Mouse (Mus musculus) midbrain, embryonic 12.5 days (tissue): ENCODE measurements at regions not wholly inside any gene's neighbourhood (a gene's known extent, or its start where the extent isn't known, plus 50 kb on each side); places are given as distances from the start of the nearest gene placed in this dataset.

Source experiments
- ATAC-seq: fragments of 200-750 bp; cut with Nextera tagmentation; 2 replicates; pipeline ENCODE4 v1.8.0; 2017; ENCODE audit warnings: low read depth, moderate TSS enrichment, moderate library complexity; ENCODE audit not compliant: low FRiP score
- H3K27ac ChIP-seq: fragments of 300-500 bp; sonication (generic); replicated peaks from 2 replicates; pipeline ENCODE4 v1.5.1; 2016; ENCODE audit warnings: mild to moderate bottlenecking
- H3K27me3 ChIP-seq: fragments of 300-500 bp; sonication (generic); 2 replicates; pipeline ENCODE4 v1.6.1; 2016; ENCODE audit warnings: mild to moderate bottlenecking
- H3K36me3 ChIP-seq: fragments of 300-500 bp; sonication (generic); 2 replicates; pipeline ENCODE4 v1.6.1; 2016
- H3K4me1 ChIP-seq: fragments of 300-500 bp; sonication (generic); 2 replicates; pipeline ENCODE4 v1.6.1; 2016
- H3K4me2 ChIP-seq: fragments of 300-500 bp; sonication (generic); replicated peaks from 2 replicates; pipeline ENCODE4 v1.6.1; 2016; ENCODE audit warnings: mild to moderate bottlenecking, moderate library complexity
- H3K4me3 ChIP-seq: fragments of 300-500 bp; sonication (generic); 2 replicates; pipeline ENCODE4 v1.5.1; 2016; ENCODE audit warnings: mild to moderate bottlenecking
- H3K9ac ChIP-seq: fragments of 300-500 bp; sonication (generic); replicated peaks from 2 replicates; pipeline ENCODE4 v1.6.1; 2016; ENCODE audit warnings: mild to moderate bottlenecking, moderate library complexity
- H3K9me3 ChIP-seq: fragments of 300-500 bp; sonication (generic); 2 replicates; pipeline ENCODE4 v1.6.1; 2016; ENCODE audit warnings: mild to moderate bottlenecking
- WGBS: fragments of 180-500 bp; shearing (Covaris S2); methylation state at CpG from one replicate; pipeline ENCODE4 v1.1.7; 2016; 5-methylcytosine and 5-hydroxymethylcytosine counted together

DNA sequence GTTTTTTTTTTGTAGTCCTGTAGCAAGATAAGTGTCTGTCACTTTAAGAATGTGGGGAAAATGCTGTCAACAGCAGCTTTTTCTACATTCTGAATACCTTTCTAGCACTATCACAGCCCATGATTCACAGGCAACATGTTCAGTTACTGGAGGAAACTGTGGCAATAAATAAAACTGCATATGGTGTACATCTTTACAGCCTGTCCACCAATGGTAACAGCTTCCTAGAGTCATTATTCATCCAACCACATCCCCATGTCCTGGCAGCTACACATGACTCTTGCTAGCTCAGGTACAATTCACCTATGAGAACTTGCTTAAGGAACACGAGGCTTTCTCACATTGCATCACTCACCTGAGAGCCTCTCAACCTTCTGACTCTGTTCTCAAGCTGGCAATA is 247.7 kb upstream of the Clec14a start:
- H3K36me3 ChIP-seq: no peaks in the 10 kb centered on the region
- no peak overlapping the region for H3K27ac ChIP-seq
- H3K4me2 ChIP-seq: no peak overlapping the region
- no peak for ATAC-seq
- no peaks in the 10 kb centered on the region for H3K27me3 ChIP-seq
- WGBS: 64% methylated on average over 1 of the region's 1 CpGs
- H3K9me3 ChIP-seq: no peaks in the 10 kb centered on the region
- no peak overlapping the region for H3K4me3 ChIP-seq
- H3K4me1 ChIP-seq: peaks cover 10% of the 10 kb centered on the region
- no peak overlapping the region for H3K9ac ChIP-seq

DNA sequence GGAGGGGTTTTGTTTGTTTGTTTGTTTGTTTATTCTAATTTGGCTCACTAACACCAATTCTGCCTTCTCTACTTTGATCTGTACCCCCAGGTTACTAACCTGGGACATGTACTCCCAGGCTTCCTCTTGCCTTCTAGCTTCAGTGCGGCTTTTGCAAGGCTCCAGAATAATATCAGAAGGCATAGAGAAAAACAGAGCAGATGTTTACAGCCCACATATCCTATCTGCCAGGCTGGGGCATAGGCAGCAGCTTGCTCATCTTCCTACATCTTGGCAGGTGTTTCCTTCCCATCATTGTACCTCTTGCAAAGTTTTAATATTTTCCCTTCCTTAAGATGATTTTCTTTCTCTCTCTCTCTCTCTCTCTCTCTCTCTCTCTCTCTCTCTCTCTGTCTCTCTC is 244.9 kb upstream of the Clec14a start:
- no peak overlapping the region for H3K4me2 ChIP-seq
- 86% methylated on average over 1 of the region's 1 CpGs for WGBS
- no peak overlapping the region for H3K4me3 ChIP-seq
- H3K36me3 ChIP-seq: no peaks in the 10 kb centered on the region
- no peak overlapping the region for H3K27ac ChIP-seq
- no peaks in the 10 kb centered on the region for H3K9me3 ChIP-seq
- H3K27me3 ChIP-seq: no peaks in the 10 kb centered on the region
- H3K4me1 ChIP-seq: peaks cover 10% of the 10 kb centered on the region
- no peak for ATAC-seq
- no peak overlapping the region for H3K9ac ChIP-seq

DNA sequence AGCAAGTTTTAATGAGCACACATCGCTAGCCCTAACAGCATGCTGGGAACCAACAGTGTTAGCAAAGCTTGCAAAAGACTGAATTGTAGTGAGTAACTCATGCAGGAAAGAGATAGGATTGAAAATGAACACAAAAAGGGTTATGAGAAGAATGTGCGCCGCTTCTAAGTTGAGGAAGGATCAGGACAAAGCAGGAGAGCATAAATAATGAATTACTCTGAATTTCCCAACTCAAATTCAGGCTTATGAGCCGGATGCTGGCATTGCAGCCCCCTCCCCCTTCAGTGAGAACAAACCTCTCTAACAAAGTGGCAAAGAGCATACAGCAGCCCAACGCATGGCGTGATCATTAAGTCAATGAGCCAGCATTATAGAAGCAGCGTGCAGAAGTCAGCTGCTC is 243.6 kb upstream of the Clec14a start:
- no peaks in the 10 kb centered on the region for H3K9me3 ChIP-seq
- 26% methylated on average over 7 of the region's 7 CpGs for WGBS
- no peak overlapping the region for H3K9ac ChIP-seq
- no peak overlapping the region for H3K4me3 ChIP-seq
- no peaks in the 10 kb centered on the region for H3K36me3 ChIP-seq
- peak; percentile 92 for ATAC-seq
- H3K4me2 ChIP-seq: peak overlapping the region; percentile 30; the same call in 1 of the 2 replicates
- H3K27ac ChIP-seq: no peak overlapping the region; the same call in 1 of the 2 replicates
- H3K27me3 ChIP-seq: no peaks in the 10 kb centered on the region
- H3K4me1 ChIP-seq: peaks cover 10% of the 10 kb centered on the region

DNA sequence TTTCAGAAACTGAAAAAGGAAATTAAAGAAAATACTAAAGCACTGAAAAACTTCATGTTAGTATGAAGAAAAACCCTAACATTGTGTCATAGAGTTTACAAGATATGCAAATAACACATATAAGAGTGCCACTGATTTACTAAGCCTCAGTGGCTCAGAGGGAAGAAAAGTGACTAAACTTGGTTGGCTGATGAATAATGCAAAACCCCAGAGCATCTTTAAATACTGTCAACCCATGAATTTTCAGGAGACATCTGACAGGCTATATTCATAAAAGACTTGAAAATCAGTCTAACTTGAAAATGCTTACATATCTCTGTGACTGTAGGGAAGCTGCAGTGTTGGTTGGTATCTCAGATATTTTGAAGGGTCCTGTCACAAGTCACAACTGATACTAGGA is 235.2 kb upstream of the Clec14a start:
- H3K4me1 ChIP-seq: no peaks in the 10 kb centered on the region
- H3K27me3 ChIP-seq: no peaks in the 10 kb centered on the region
- H3K4me3 ChIP-seq: no peak overlapping the region
- no peaks in the 10 kb centered on the region for H3K36me3 ChIP-seq
- no peak overlapping the region for H3K4me2 ChIP-seq
- no peak overlapping the region for H3K27ac ChIP-seq
- ATAC-seq: no peak
- no peak overlapping the region for H3K9ac ChIP-seq
- H3K9me3 ChIP-seq: no peaks in the 10 kb centered on the region

DNA sequence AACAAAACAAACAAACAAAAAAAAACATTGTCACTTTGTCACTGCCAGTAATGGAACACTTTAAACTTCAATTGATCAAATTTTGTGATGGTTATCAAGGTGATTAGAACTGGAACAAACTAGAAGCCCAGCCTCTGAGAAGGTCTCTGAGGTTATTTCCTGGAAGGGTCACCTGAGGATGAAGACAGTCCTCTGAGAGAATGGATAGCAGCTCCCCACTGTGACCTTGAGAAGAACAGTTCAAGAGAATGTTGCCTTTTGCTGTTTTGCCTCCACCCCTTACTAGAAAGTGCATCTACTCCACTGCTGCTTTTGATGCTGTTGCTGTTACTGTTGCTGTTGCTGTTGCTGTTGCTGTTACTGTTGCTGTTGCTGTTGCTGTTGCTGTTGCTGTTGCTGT is 205.1 kb upstream of the Clec14a start:
- Histone ChIP-seq H3K4me1 (no peaks in the 10 kb centered on the region), H3K9me3 (no peaks in the 10 kb centered on the region), H3K27me3 (no peaks in the 10 kb centered on the region), H3K4me3 (no peak overlapping the region), H3K27ac (no peak overlapping the region), H3K9ac (no peak overlapping the region), H3K36me3 (no peaks in the 10 kb centered on the region), H3K4me2 (no peak overlapping the region)
- ATAC-seq: no peak

DNA sequence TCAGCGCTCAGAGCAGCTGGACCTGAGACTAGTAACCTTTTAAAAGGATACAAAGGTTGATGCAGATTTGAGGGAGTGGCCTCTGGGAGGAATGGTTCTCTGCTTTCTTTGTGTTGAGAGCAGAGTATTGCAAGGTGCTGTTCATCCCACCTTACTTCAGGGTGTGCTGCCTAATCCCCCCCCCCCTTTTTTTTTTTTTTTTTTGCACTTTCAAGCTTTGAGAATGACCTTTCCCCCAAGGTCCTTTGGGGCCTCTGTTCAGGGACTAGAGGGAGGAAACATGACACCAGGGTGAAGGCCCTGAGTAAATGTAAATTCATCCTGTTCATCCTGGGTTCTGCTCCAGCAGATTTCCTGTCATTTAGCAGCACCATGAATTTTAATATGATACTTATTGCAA is 204.4 kb upstream of the Clec14a start:
- Histone ChIP-seq H3K27ac (no peak overlapping the region), H3K36me3 (no peaks in the 10 kb centered on the region), H3K4me1 (no peaks in the 10 kb centered on the region), H3K9ac (no peak overlapping the region), H3K4me3 (no peak overlapping the region), H3K27me3 (no peaks in the 10 kb centered on the region), H3K9me3 (no peaks in the 10 kb centered on the region), H3K4me2 (no peak overlapping the region)
- WGBS: 62% methylated on average over 1 of the region's 1 CpGs
- ATAC-seq: no peak

DNA sequence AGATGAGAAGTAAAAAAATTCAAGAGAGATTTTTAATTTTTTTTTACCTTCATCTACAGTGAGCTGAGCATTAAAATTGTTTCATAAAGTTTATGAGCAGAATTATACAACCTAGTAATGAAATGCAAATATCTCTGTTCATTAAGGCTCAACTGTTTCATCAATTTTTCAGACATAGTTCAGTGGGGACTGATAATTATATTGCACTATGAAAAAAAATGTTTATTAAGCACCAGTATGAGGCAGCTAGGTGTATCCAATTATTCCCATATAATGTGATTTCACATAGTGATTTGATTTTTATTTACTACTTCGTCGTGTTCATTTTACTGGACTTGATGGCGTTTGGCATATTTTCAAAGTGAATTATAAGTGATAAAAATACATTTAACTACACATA is 191.4 kb upstream of the Clec14a start:
- ATAC-seq: no peak
- Histone ChIP-seq H3K9me3 (no peaks in the 10 kb centered on the region), H3K9ac (no peak overlapping the region), H3K27ac (no peak overlapping the region), H3K36me3 (no peaks in the 10 kb centered on the region), H3K4me2 (no peak overlapping the region), H3K27me3 (no peaks in the 10 kb centered on the region), H3K4me1 (no peaks in the 10 kb centered on the region), H3K4me3 (no peak overlapping the region)
- 85% methylated on average over 3 of the region's 3 CpGs for WGBS

DNA sequence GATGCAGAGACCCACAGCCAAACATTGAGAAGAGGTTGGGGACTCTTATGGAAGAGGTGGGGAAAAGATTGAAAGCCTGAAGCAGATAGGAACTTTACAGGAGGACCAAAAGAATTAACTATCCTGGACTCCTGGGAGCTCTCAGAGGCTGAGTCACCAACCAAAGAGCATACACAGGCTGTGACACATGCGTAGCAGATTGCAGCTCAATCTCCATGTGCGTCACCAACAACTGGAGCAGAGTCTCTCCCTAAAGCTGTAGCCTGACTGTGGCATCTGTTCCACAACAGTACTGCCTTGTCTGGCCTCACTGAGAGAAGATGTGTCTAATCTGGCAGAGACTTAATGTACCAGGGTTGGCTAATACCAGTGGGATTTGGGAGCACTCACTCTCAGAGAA is 185.7 kb upstream of the Clec14a start:
- 89% methylated on average over 2 of the region's 2 CpGs for WGBS
- ATAC-seq: no peak
- H3K4me3 ChIP-seq: no peak overlapping the region
- no peaks in the 10 kb centered on the region for H3K4me1 ChIP-seq
- H3K9ac ChIP-seq: no peak overlapping the region
- no peaks in the 10 kb centered on the region for H3K36me3 ChIP-seq
- no peak overlapping the region for H3K27ac ChIP-seq
- H3K27me3 ChIP-seq: no peaks in the 10 kb centered on the region
- no peak overlapping the region for H3K4me2 ChIP-seq
- no peaks in the 10 kb centered on the region for H3K9me3 ChIP-seq

DNA sequence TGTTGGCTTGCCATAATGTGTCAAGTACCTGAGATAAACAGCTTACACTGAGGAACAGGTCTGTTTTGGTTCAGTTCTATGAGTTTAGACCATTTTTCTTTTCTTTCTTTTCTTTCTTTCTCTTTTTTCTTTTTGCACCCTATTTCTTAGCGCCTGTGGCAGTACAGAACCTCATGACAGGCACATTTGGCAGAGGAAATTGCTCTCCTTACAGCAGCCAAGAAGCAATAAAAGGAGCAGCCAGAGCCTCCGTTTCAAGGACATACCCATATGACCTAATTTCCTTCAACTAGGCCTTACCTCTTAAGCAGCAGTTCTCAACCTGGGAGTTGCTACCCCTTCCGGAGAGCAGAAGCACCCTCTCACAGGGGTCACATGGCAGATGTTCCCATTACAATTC is 173.9 kb upstream of the Clec14a start:
- Histone ChIP-seq H3K4me2 (no peak overlapping the region), H3K9me3 (no peaks in the 10 kb centered on the region), H3K36me3 (no peaks in the 10 kb centered on the region), H3K27me3 (no peaks in the 10 kb centered on the region), H3K27ac (no peak overlapping the region), H3K4me3 (no peak overlapping the region), H3K9ac (no peak overlapping the region), H3K4me1 (no peaks in the 10 kb centered on the region)
- 83% methylated on average over 3 of the region's 3 CpGs for WGBS
- no peak for ATAC-seq

DNA sequence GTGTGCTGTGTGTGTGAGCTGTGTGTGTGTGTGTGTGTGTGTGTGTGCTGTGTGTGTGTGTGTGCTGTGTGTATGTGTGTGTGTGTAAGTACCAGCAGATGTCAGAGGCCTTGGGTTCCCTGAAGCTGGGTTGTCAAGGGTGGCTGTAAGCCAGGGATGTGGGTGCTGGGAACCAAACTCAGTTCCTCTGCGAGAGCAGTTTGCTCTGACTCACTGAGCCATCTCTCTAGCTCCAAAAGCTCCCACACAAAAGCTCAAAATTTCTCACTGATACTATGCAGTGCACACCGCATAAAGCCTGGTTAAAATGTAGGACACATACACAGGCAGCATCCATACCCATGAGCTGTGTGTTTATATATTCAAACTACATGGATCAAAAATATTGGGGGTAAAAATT is 172.9 kb upstream of the Clec14a start:
- WGBS: 97% methylated on average over 2 of the region's 2 CpGs
- Histone ChIP-seq H3K4me2 (no peak overlapping the region), H3K4me3 (no peak overlapping the region), H3K9ac (no peak overlapping the region), H3K27ac (no peak overlapping the region), H3K9me3 (no peaks in the 10 kb centered on the region), H3K4me1 (no peaks in the 10 kb centered on the region), H3K27me3 (no peaks in the 10 kb centered on the region), H3K36me3 (no peaks in the 10 kb centered on the region)
- ATAC-seq: no peak

DNA sequence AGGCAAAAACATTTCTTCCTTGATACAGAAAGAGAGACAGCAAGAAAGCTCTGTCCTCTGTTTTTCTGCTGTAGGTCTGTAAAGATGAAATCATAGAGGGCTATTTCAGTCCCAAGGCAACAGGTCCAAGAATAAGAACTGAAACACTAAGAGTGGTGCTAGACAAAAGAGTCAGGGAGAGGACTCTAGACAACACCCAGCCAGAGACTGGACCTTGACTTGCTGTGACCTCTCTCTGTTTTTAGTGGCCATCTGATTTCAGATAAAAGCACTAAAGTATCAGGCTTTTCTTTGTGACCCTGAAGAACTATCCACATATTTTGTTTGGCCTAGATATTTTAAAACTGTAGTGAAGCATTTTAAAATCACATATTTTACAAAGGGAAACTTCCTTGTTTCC is 171.6 kb upstream of the Clec14a start:
- ATAC-seq: no peak

DNA sequence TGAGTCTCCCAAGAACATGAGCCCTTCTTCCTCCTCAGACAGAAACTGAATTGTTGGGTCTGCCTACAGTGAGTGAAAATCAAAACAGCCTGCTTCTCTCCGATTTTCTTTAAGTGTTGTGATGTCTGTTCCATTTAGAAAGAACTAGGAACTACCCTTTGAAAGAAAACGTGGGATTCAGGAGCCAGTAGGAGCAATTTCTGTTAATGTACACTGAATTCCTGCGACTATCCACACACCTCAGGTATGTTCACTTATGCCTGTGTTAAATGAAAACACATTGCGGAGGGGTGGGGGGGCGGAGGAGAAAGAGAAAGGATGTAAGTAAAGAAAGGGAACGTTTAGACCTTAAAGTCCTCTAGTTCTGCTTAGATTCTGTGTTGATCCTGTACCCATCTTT is 167.9 kb upstream of the Clec14a start:
- Histone ChIP-seq H3K27ac (no peak overlapping the region), H3K4me1 (no peaks in the 10 kb centered on the region), H3K4me3 (no peak overlapping the region), H3K9me3 (no peaks in the 10 kb centered on the region), H3K36me3 (no peaks in the 10 kb centered on the region), H3K27me3 (no peaks in the 10 kb centered on the region), H3K4me2 (no peak overlapping the region), H3K9ac (no peak overlapping the region)
- 85% methylated on average over 6 of the region's 6 CpGs for WGBS
- no peak for ATAC-seq

More for the DNA sequence above, 171.6 kb upstream of the Clec14a start:
- H3K4me2 ChIP-seq: no peak overlapping the region
- H3K9me3 ChIP-seq: no peaks in the 10 kb centered on the region
- no peak overlapping the region for H3K4me3 ChIP-seq
- H3K36me3 ChIP-seq: no peaks in the 10 kb centered on the region
- H3K4me1 ChIP-seq: no peaks in the 10 kb centered on the region
- H3K9ac ChIP-seq: no peak overlapping the region
- H3K27ac ChIP-seq: no peak overlapping the region
- H3K27me3 ChIP-seq: no peaks in the 10 kb centered on the region

DNA sequence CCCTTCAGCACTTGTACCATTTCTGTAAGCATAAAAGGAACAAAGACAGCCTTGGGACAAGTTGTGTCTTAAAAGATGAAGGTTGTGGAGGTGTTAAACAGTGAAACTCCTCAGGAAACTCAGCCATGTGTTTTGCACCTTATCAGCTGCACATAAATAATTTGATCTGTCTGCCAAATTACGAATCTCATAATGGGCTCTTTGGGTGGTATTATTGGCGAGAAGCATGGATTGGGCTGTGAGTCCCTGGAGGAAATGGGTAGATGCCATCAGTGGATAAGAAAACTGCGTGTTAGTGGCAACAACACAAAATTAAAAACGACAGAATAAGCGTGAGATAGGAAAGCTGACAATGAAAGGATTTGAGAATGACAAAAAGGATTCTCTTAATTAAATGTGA is 165.4 kb upstream of the Clec14a start:
- no peaks in the 10 kb centered on the region for H3K9me3 ChIP-seq
- ATAC-seq: no peak
- H3K4me3 ChIP-seq: no peak overlapping the region
- H3K4me1 ChIP-seq: no peaks in the 10 kb centered on the region
- H3K9ac ChIP-seq: no peak overlapping the region
- no peaks in the 10 kb centered on the region for H3K27me3 ChIP-seq
- WGBS: 74% methylated on average over 5 of the region's 5 CpGs
- H3K36me3 ChIP-seq: no peaks in the 10 kb centered on the region
- no peak overlapping the region for H3K4me2 ChIP-seq
- no peak overlapping the region for H3K27ac ChIP-seq
